Mouse (Mus musculus): ENCODE measurements at regions not wholly inside any gene's neighbourhood (a gene's known extent, or its start where the extent isn't known, plus 50 kb on each side); places are given as distances from the start of the nearest gene placed in this dataset.

DNA sequence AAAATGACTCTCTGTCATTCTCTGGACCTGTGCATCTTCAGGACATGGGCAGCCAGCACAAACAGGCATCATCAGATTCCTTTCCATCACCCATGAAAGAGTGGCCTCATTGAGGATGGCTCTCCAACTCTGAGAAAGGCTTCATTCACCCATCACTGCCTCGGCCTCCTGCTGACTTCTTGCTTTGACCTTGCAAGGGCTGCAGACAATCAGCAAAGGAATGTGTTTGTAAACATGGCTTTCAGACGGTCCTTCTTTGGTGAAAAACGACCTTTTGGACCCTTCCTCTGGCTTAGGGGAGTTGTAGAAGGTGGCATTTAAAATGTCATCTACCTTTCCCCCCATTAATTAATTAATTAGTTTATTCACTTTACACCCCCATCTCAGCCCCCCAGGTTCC, 134.3 kb downstream of the Moxd1 start:
- peak; percentile 45 for DNase-seq (ENCODE audit: low read depth, low spot score)

GRCm38 (mm10) chr10:24361424-24361823, 138.1 kb downstream of the Moxd1 start:
- no peak for DNase-seq (ENCODE audit: low read depth, low spot score)

- no peak for DNase-seq (ENCODE audit: low read depth, low spot score)
Measured at GRCm38 (mm10) chr10:24365369-24365768, 142.1 kb downstream of the Moxd1 start.

- no peak for DNase-seq (ENCODE audit: low read depth, low spot score)
Measured at GRCm38 (mm10) chr10:24367010-24367409, 143.7 kb downstream of the Moxd1 start.

DNA sequence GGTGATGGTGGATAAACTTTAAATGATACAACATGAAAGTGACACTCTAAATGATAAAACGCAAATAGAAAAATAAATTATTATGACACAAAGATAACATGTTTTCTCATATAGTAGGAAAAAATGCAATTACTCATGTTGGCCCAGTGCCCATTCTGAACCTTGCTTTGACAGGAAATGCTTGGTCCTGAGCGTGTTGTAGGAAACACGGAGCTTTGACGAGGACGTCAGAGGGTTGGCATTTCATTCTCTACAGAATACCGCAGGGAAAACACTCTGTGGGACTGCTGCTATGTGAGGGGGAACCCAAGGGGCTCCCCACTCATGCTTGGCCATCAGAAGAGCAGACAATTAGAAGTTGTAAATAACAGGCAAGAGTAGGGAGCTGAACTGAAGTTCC, 150.6 kb downstream of the Moxd1 start:
- DNase-seq (ENCODE audit: low read depth, low spot score) = no peak

GRCm38 (mm10) chr10:24379291-24379690, 156.0 kb downstream of the Moxd1 start:
- DNase-seq (ENCODE audit: low read depth, low spot score) = no peak

DNA sequence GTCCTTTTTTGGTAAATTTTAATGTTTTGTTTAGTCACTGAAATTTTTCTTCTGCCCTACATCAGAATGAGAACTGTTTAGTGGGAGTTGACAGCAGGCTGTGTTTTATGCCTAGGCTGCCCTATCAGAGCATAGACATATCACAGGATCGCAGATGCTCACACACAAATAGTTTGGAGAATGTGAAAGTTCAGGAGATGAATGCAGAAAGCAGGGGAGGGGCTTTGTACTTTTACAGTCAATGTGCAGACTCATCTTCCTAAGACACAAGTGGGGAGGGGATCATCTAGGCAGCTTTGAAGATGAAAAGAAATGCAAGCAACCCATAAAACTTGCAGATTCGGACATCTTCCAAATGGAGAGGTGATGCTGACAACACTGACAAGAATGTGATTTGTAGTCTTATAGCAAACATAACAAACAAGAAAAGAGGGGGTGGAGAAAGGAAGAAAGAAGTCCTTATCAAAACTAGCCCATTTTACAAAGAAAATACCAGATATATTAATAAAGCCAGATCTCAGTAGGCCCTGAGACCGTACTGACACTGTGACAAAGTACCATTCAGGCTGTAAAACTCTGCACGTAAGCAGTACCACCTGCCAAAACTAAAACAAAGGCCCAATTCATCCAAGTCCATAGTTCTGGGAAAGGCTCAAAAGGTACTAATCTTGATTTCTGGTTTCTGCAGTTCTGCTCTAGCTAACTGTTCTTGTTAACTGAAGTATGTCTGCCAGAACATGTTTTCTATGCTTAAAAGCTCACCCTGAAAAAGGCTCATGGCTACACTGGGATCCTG, 157.4 kb downstream of the Moxd1 start:
- no peak for DNase-seq (ENCODE audit: low read depth, low spot score)

- peak; percentile 11 for DNase-seq (ENCODE audit: low read depth, low spot score)
Measured at GRCm38 (mm10) chr10:24381917-24382316, 158.6 kb downstream of the Moxd1 start.

DNA sequence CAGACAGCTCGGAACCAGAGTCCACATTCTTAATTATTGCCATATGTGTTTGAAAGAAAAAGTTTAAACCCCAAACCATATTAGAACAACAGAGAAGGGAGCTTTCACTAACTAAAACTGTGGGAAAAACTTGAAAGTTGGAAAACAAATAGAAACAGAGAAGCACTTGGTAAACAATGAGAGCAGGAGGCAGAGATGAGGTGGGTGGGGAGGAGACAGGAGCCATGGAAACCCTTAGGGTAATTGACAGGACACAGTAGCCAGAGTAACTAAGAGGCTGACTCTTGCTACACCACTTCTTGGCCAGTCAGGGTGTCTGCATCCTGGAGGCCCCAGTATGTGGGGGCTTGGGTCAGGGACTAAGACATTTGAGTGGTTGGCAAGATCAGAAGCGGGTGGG, 160.7 kb downstream of the Moxd1 start:
- no peak for DNase-seq (ENCODE audit: low read depth, low spot score)

- DNase-seq (ENCODE audit: low read depth, low spot score) = no peak
Measured at GRCm38 (mm10) chr10:24388229-24388628, 164.9 kb downstream of the Moxd1 start.

- no peak for DNase-seq (ENCODE audit: low read depth, low spot score)
Measured at GRCm38 (mm10) chr10:24391039-24391438, 167.7 kb downstream of the Moxd1 start.

DNA sequence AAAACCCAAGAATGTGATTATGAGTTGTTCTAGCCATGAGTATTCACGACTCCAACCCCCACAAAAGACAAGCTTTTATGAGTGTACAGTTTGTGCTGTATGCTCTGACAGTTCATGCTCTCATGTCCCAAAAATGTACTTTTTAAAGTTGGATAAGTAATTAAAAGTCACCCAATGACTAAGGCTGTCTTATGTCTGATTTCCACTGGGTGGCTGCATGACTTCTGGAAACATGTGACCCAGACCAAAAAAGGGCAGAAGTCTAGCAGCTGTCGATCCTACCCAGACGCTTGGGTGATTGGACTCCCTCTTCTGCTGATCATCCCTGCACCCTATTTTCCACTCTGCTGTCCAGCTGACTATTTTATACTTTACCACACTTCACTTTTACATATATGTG, 168.7 kb downstream of the Moxd1 start:
- no peak for DNase-seq (ENCODE audit: low read depth, low spot score)

- no peak for DNase-seq (ENCODE audit: low read depth, low spot score)
Measured at GRCm38 (mm10) chr10:24395999-24396784, 172.9 kb downstream of the Moxd1 start.

- no peak for DNase-seq (ENCODE audit: low read depth, low spot score)
Measured at GRCm38 (mm10) chr10:24397125-24397524, 173.8 kb downstream of the Moxd1 start.

- no peak for DNase-seq (ENCODE audit: low read depth, low spot score)
Measured at GRCm38 (mm10) chr10:24404851-24405250, 181.5 kb downstream of the Moxd1 start.

DNA sequence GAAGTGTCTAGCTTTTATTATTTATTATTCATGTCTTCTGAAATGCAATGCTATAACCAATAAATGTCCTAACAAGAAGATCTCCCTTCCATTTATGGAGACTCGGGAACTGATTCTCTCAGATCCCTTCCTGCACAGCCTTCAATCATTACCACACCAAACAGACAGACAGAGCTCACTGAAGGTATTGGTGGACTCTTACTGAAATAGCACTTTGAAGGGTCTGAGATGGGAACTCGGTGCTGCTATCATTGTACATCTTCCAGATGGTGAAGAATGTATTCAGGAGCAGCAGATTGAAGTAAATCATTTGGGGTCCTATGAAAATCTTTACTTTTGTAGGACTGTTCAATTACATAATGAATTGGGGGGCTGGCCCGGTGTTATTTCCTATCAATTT, 183.6 kb downstream of the Moxd1 start:
- DNase-seq (ENCODE audit: low read depth, low spot score) = no peak

GRCm38 (mm10) chr10:24407411-24408227, 184.3 kb downstream of the Moxd1 start:
- DNase-seq (ENCODE audit: low read depth, low spot score) = peak; percentile 7

GRCm38 (mm10) chr10:24409976-24410375, 185.3 kb upstream of the Ccn2 start:
- peak; percentile 60 for DNase-seq (ENCODE audit: low read depth, low spot score)

- no peak for DNase-seq (ENCODE audit: low read depth, low spot score)
Measured at GRCm38 (mm10) chr10:24410885-24411284, 184.4 kb upstream of the Ccn2 start.

DNA sequence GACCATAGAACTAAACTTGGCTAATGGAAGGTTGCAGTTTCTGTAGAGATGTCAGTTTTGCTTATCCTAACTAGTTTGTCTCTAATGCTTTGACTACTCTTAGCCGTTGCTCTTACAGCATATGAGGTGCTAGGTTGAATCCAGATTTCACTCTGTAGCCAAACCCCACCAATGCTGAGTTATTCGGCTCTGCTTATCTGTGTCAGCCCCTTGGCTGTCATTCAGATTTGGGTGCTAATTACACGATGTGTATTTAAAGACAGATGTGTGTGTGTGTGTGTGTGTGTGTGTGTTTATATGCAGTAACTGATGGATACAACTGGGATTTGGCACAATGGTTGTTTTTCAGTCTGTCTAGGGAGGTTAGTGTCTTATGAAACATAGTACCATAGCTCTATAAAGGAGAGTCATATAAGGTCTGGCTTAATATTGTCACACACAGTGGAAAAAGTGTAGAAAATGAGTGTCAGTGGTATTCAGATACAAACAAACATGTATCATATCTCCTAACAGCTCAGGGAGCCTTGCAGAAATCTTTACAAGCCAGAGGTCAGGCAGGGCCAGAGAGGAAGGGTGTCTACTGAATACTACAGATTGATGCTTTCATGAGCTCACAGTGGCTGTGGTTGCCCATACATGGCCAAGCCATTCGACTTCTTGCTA, 172.6 kb upstream of the Ccn2 start:
- DNase-seq (ENCODE audit: low read depth, low spot score) = no peak

- no peak for DNase-seq (ENCODE audit: low read depth, low spot score)
Measured at GRCm38 (mm10) chr10:24433737-24434367, 161.4 kb upstream of the Ccn2 start.
